Mouse (Mus musculus) fat pad, adult 2 months (tissue): ENCODE measurements at regions not wholly inside any gene's neighbourhood (a gene's known extent, or its start where the extent isn't known, plus 50 kb on each side); places are given as distances from the start of the nearest gene placed in this dataset.
"Not testable (repeated sequence)": the region's sequence is repeated elsewhere in the genome, so short reads cannot be mapped to it uniquely, and the experiment has no call there.

Experiments used
- DNase-seq: peaks from one replicate; pipeline ENCODE4 v3.0.0-alpha.2; 2011; ENCODE audit warnings: low read depth, low spot score; ENCODE audit errors: extremely low read depth

GRCm38 (mm10) chr3:101224091-101224490 is 63.6 kb downstream of the Cd2 start:
- no peak for DNase-seq

DNA sequence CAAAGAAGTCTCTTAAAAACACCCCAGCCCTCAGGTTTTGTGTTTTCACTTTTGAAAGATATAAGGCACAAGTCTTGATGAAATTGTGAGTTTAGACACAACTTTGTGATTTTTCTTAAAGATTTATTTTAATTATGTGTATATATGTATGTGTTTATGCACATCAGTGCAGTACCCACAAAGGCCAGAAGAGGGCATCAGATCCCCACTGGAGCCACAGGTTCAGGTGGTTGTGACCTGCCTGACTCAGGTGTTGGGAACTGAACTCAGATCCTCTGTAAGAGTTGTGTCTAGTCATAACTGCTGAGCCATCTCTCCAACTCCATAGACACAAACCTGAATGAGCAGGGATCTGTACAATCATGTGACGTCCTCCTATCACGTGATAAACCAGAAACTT is 67.8 kb downstream of the Cd2 start:
- no peak for DNase-seq

- no peak for DNase-seq
Observed at GRCm38 (mm10) chr3:101216711-101217110, 71.0 kb downstream of the Cd2 start.

GRCm38 (mm10) chr3:101213212-101213562 is 74.6 kb downstream of the Cd2 start:
- DNase-seq, result no peak

- no peak for DNase-seq
Observed at GRCm38 (mm10) chr3:101212403-101213211, 75.1 kb downstream of the Cd2 start.

GRCm38 (mm10) chr3:101211936-101212335 is 75.8 kb downstream of the Cd2 start:
- no peak for DNase-seq

DNA sequence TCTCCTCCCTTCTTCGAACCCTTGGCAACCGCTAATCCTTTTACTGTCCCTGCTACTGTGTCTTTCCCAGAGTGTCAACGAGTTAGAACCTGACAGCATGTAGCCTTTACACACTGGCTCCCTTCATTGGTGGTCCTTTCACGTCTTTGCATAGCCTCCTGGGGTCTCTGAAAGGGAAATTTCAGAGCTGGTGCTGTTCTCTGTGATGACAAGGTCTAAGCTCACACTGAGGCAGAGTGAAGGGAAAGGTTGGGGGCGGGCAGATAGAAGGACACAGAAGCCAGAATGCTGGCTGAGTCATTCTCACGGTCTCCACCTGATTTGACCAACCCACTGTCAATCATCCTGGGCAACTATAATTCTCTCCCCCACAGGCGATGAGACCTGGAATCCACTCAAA is 78.2 kb downstream of the Cd2 start:
- DNase-seq, result no peak

GRCm38 (mm10) chr3:101208751-101209150 is 79.0 kb downstream of the Cd2 start:
- DNase-seq, result peak; percentile 82

DNA sequence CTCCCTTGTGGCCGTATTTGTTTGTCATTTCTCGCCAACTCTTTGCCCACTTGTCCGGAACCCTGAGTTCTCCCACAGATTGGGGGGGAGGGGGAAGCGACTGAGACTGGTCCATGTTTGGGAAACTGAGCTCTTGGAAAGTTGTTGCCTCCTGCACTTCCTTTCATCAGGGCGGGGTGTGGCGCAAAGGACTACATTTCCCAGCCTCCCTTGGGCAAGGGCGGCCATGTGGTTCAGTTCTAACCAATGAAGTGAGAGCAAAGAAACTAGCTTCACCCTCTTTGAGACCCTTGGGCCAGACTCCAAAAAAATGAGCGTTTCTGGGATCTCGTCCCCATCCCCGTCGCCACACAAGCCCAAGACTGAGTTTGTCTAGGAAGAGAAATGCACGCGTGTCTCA is 81.6 kb downstream of the Cd2 start:
- not testable (repeated sequence) for DNase-seq

DNA sequence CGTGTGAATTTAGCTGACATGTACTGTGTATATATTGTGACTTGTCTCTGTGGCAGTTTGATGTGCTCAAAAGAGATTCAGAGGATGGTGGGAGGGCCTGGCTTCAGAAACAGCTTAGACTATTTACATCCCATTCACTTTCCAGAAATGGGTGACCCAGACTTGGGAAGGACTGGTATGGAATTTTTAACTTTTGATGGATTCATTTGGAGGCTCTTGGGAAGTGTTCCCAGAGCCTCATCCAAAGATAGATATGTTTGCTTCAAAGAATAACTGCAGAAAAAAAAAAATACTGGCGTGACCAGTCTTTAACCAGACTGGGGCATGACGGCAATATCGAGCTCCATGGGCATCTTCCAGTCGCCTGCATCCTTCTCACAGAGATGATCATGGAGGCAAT is 84.6 kb upstream of the Ptgfrn start:
- DNase-seq, result no peak

GRCm38 (mm10) chr3:101194319-101194718 is 84.2 kb upstream of the Ptgfrn start:
- DNase-seq, result no peak

DNA sequence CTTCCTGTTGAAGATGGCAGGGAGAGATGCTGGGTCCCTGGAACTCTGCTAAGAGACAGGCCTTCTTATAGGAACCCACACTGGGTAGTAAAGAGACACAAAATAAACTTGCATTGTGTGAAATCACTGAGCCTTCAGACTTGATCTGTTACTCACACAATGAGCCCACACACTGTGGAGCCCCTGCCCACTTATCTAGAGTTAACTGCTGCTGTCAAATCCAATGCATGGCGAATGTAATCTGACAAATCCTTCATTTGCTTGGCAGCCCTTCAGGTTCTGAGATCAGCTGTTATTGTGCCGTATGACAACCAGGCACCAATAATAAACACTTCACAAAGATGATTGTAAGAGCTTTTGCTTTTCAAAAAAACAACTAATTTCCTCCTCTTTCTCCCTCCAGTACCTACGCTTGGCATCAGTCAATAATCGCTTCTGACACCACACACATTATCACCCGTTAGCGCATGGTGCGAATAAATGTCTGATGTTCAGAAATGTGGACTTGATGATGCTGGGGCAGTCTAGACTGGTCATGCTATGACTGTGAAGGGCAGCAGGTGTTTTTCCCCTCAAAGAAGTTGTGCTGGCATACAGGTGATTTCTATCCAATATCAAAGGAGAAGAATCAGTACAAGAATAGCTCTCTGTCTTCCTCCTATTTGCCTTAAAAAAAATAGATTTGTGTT is 81.4 kb upstream of the Ptgfrn start:
- no peak for DNase-seq

- no peak for DNase-seq
Observed at GRCm38 (mm10) chr3:101181958-101182357, 71.9 kb upstream of the Ptgfrn start.

DNA sequence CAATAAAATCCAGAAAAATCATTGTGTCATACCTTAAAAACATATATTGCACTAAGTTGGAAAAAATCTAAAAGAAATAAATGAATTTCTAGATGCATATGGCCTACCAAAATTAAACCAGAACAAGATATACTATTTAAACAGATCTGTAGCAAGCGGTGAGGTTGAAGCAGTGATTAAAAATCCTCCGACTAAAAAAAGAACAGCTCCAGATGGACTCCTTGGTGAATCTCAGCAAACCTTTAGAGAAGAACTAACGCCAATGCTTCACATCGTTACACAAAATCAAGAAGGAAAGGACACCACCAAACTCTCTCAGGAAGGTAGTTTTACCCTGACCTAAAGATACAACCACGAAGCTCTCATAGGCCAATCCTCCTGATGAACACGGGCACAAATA is 63.9 kb upstream of the Ptgfrn start:
- DNase-seq, result no peak

DNA sequence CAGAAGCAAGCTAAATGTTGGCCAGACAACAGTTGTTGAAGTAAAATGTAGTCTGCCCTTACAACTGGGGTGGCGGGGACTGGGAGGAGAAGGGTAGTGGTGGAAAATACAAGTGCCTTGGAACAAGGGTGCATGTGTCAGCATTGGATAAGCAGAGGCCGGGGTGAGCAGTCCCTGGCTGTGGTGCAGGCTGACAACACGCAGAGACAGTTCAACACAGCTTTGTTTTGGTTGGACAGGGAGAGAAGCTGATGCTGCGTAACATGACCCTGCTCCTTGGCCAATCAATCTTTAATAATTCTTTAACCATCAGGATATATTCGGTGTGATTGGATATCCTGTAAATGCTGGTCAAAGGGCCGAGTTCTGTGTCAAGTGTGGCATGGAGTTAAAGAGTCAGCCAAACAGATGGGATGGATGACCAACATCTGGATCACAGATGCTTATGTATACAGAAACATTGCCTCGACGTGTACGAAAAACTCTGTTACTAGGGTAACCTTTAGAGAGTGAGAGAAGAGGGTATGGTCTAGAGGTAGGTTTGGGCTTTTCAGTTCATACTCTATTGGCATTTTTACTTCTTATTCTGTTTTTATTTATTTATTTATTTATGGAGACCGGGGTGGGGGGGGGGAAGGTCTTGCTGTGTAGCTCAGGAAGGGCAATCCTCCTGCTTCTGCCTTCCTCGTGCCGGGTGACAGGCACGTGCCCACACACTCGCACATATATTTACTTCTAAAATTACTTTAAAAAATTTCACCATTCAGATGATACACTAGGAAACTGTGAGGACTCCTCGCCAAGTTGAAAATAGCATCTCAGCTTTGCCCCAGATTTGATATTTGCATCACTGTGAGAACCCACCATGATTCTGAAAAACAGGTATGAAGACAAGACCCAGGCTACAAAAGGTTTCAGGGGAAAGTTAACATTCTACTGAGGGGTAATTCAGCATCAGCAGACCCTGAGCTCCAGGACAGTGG is 60.2 kb upstream of the Ptgfrn start:
- no peak for DNase-seq

- DNase-seq, result no peak
Observed at GRCm38 (mm10) chr3:101167026-101167425, 56.9 kb upstream of the Ptgfrn start.

- DNase-seq, result no peak
Observed at GRCm38 (mm10) chr3:101166580-101166979, 56.5 kb upstream of the Ptgfrn start.

DNA sequence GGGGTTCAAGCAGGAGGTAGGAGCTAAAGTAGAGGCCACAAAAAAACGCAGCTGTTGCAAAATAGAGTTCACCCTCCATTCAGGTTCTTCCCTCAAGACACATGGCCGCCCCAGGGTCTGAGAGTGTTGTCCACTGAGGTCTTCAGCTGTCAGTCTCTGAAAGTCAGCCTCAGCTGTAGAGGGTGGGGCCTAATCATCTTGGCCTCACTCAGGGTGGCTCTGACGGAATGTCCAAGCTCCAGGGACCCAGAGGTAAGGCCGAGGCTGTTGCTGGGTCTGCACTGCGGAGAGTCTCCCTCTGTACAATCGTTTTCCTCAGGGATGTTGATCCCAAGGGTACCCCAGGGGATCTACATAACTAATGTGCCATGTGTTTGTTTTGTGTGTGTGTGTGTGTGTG is 55.2 kb upstream of the Ptgfrn start:
- no peak for DNase-seq

DNA sequence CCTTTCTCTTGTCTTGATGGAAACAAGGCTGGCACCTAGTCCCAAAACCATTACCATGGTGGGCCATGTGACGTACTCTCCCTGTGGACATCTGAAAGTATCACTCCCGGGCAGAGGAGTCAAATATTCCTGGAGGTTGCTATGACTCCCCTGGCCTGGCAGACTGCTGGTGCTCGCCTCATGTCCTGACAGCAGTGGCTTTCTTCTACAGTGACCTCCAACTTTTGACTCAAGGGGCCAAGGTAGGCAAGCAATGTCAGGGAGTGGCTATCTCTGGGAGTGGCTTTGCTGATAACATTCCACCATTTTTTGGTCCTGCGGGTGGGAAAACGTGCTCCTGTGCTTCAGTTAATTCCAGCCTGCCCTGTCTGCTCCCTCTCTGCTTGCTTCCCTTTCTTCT is 54.7 kb upstream of the Ptgfrn start:
- no peak for DNase-seq

DNA sequence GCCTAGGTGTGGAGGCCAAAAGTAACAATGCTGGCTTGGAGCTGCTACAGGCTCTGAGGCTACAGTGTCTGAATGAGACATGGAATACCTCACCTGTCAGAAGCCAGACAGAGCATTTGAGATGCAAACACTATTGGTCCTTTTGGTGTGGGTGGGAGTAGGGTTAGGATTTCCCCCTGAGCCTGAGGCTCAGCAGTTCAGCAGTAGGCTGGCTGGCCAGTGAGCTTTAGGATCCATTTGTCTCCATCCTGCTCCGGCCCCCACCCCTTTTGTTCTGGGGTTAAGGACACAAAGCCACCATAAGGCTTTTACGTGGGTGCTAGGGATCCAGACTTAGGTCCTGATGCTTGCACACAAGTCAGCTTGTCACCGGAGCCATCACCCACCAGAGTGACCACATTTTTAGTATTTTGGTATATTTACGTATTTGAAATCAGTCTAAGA is 53.9 kb upstream of the Ptgfrn start:
- no peak for DNase-seq
